Mouse (Mus musculus) spleen, adult 18-20 months (tissue): ENCODE data around the gene Olfr374.
"Not testable (repeated sequence)": the region's sequence is repeated elsewhere in the genome, so short reads cannot be mapped to it uniquely, and the experiment has no call there.

Experiments
- DNase-seq, 2 experiments: peaks; one replicate each; pipeline ENCODE4 v3.0.0; 2022; ENCODE audit warnings: mixed read lengths in 2 of 2

Gene Olfr374

DNA sequence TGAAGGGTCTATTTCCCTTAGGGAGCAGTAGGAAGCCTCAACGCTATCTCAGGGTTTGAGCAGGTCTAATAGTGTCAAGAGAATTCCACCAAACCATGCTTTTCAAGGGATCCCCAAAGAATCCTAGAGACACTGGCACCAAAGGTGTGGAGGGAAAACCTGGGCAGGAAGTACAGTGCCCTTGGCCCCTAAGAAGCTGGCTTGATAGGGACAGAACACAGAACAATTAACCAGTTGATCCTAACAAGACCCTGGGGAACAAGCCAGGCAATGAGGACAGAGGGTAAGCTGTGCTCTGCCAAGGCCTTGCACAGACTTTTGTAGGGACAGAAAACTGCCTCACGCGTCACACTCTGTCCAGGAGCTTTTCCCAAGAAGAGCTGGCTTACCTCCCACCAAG, at the start of gene Olfr374:
Gene Olfr374, plus strand, starts transcription at position 301 of the 400 bp plus-strand sequence.
- DNase-seq: no peak

DNA sequence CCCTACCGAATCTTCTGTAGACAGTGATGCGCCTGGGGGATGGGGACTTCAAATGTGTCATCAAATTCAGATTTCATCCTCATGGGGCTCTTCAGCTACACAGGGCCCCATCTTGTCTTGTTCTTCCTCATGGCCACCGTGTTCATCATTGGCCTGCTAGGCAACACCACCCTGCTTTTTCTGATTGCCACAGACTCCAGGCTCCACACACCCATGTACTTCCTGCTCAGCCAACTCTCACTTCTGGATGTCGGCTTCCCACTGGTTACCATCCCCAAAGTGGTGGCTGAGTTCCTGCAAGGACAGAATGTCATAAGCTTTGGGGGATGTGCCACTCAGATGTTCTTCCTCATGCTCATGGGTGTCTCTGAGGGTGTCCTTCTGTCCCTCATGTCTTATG, 49.2 kb upstream of the Olfr374 start:
- not testable (repeated sequence) for DNase-seq

DNA sequence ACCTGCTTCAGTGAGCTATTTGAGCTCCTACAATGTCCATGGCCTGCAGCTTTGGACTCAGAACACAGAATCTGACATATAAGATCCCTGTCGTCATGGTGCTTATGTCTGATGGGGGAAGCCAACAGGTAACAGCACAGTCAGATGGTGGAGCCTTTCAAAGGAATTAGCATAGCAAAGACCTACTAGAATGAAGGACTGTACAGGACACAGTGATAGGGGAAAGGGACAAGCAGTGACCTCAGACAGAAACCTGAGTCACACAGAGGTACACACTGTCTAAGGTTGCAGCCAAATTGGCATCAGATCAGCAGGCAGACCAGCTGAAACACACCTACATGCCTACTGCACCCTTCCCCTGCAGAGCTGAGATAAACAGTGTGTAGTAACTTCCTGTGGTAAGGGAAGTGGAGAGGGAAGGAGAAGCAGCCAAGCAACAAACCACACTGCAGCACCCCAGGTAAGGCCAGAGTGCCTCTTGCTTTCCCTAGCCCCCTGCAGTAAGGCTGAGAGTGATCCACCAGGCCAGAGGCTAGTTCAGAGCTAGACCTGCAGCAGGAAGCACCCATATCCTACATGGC, 39.9 kb upstream of the Olfr374 start:
- DNase-seq: peak in 1 of 2 experiments; percentile 10

DNA sequence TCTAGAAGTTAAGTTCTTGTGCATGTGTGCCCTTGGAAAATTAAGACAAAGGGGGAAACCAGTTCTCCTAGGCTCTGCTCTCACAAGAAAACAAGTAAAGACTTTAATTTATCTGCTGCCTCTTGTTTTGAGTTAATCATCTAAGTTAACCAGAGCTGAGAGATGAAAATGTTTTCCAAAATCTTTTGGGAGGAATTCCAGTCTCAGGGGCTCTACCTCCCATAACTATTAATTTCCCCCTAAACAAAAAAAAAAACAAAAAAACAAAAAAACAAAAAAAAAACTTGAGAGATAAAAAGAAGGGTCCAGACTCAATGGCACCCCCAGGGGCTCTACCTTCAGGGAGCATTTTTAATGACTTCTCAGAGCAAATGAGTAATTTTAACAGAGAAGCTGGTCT, 24.0 kb upstream of the Olfr374 start, which contains the start of gene Olfr373:
Gene Olfr373, plus strand, starts transcription at position 301 of the 400 bp plus-strand sequence.
- DNase-seq: not testable (repeated sequence)

DNA sequence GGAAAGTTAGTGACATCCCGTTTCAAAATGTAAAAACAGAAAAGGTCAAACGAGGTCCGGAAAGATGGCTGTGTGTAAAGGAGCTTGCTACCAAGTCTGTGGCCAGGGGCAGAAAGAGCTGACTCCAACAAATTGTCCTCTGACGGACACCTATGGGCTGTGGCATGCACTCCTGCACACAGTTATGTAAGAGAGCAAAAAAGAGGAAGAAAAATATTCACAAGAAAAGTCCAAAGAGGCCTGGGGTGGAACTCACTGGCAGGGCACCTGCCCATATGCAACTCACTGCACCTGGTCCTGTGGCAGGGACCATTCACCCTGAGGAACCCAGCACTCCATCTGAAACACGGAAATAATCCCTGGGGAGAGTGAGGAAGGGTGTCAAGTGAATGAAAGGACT, 22.1 kb upstream of the Olfr374 start:
- DNase-seq: no peak

DNA sequence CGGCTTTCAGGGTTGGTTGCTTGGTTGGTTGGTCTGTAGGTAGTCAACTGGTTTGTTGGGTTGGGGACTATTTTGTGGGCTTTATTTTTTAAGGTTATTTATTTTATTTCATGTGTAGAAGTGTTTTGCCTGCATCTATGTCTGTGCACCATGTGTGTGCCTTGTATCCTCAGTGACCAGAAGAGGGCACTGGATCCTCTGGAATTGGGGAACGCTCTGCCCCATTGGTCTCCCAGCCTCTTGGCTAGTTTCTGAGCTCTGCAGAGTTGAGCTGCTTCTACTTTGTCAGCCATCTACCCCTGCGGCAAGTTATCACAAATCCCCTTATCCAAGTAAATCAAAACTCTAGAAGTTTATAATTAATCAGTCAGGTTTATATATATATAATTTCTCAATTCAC, 19.2 kb upstream of the Olfr374 start:
- DNase-seq: not testable (repeated sequence)

DNA sequence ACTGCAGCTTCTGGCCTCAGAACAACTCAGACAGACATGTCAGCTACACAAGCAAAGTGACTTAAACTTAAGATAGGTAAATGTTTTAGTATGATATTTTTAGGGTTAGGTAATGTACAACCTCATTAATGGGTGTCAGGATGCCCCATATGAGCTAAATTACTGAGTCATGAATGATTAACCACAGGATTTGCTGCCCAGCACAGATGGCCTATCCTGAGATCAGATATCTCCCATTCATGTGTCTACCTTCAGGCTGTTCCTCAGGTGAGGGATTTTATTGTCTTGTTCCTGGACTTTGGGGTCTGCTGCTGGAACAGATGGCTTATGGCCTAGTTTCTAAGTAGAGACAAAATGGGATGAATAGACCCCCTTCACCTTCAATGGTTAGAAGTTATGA, 10.1 kb upstream of the Olfr374 start:
- DNase-seq: not testable (repeated sequence)

DNA sequence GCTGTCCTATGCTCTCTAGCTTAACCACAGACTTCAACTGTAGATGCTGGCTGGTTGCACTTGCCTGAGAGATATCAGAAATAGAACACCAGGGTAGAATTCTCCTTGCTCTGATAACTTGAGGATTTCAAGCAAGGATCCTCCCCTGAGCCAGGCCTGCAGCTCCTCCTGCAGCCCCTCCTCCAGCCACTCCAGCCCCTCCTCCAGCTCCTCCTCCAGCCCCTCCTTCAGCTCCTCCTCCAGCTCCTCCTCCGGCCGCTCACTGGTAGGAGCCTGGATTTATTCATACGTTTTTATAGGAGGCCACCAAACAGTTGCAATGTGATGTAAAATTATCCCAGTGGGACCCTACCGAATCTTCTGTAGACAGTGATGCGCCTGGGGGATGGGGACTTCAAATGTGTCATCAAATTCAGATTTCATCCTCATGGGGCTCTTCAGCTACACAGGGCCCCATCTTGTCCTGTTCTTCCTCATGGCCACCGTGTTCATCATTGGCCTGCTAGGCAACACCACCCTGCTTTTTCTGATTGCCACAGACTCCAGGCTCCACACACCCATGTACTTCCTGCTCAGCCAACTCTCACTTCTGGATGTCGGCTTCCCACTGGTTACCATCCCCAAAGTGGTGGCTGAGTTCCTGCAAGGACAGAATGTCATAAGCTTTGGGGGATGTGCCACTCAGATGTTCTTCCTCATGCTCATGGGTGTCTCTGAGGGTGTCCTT, 7.3 kb upstream of the Olfr374 start:
- peak; percentile 20 for DNase-seq

DNA sequence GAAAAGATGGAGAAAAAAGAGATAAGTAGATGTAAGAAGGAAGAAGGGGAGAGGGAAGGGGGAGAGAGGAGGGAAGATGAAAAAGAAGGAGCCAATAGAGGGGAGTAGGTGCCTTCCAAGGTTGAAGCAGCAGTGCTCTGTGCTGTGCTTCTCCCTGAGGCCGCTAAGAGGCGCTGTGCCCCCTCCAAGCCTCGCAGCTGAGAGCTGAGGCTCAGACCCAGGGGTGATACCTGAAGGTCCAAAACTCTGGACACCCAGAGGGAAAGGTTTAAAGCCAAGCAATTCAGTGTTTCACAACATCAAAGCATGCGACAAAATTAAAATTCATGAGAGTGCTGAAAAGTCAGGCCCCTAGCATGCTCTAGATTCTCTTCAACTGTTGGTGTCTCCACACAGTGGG, 1.7 kb upstream of the Olfr374 start:
- peak in 1 of 2 experiments; percentile 20 for DNase-seq

DNA sequence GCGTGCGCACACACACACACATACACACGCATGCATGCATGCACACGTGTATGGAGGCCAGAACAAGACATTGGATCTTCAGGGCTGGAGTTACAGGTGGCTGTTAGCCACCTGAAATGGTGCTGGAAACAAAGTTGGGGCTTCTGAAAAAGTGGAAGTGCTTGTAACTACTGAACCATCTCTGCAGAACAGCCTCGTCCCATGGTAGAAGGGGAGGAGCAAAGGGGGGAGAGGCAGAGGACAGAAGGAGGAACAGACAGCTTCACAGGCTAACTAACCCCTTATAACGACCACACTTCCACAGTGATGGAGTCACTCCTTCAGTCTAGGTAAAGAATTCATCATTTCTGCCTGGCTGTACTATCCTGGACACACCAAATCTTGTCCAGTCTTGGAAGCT, 4.0 kb downstream of the Olfr374 start:
- DNase-seq: peak; percentile 33 to 53

DNA sequence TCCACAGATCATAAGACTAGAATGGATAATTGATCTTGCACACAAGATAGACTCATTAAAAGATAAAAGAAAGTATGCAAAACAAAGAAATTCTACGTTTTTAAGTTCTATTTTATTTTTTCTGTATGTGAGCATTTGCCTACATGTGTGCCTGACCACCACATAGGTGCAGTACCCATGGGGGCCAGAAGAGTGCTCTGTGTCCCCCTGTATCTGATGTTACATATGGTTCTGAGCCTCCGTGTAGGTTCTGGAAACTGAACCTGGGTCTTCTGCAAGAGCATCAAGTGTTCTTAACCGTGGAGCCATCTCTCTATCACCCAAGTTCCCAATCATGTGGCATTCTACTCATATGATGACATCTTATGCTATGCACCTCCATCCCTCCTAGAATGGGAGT, 5.6 kb downstream of the Olfr374 start:
- DNase-seq: peak in 1 of 2 experiments; percentile 36

DNA sequence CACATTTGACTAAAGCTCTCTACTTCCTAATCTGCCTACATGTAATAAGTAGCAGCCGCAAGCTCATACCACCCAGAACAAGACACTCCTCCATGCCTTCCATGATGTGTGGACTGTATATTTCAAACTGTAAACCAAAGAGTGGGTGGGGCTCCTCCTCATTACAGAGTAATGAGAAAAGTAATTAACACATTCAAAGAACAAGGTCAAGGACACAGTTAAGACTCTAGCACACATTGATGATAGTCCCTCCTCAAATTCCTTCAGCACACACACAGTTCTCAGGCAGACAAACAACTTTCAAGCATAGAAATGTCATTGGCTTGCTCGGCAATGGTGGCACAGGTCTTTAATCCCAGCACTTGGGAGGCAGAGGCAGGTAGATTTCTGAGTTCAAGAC, 8.4 kb downstream of the Olfr374 start:
- no peak for DNase-seq

DNA sequence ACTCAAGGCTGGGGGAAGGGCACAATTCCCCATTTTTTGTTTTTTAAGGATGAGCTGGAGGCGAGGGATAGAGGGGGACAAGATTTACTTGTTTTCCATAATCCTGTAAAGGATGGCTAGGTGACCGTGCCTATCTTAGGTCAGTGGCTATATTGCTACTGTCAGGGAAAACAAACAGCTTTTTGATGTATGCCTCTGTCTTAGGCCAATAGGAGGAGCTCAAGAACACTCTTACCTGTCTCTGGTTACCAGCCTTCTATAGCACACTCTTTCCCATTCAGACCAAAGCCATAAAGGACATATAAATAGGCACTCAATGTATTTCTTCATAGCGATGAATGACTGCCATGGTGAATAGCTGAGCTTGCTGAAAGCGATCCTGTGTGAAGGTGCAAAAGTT, 11.8 kb downstream of the Olfr374 start:
- no peak for DNase-seq

DNA sequence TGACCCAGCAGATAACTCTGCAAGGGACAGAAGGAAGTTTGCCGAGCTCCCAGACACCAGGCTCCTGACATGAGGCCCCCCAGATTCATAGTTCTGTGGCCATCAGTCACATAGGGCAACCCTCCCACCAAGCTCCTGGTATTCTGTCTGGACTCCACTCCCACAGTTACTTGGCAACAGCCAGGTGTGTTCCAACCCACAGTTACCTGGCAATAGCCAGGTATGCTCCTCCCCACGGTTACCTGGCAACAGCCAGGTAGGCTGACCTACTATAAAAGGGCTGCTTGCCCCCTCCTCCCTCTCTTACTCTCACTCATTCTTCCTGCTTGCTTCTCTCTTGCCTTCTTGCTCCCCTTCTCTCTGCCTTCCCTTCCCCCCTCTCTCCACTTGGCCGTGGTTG, 14.6 kb downstream of the Olfr374 start:
- DNase-seq: not testable (repeated sequence)

DNA sequence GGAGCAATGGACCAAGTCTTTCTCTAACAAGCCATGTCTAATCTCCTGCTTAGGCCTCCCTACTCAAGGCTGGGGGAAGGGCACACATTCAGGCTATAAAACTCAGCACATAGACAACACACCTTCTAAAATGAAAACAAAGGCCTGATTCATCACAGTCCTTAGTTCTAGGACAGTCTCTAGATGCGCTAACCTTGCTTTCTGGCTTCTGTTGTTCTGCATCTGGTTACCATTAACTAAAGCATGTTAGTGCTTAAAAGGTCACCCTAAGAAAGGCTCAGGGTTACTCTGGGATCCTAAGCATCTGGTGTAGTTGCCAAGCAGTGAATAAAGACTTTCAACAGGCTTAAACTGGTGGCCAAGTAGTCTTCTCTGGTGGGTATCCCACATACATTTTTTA, 15.2 kb downstream of the Olfr374 start:
- DNase-seq: no peak

DNA sequence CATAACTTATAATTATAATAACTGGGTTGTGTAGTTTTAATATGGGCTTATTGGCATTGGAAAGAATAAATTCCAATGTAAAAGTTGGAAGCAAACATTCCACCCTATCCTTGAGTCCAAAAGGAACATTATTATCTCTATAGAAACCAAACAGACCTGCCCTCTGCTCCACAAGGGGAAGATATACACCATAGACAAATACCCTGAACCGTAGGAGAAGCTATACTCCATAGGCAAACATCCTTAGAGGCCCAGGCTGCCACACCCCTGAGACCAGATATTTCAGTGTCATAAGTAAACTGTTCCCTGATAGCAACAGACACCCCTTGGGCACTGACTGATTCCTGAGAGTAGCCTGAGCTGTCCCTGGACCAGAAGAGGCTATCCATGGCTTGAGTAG, 21.0 kb downstream of the Olfr374 start:
- no peak for DNase-seq

DNA sequence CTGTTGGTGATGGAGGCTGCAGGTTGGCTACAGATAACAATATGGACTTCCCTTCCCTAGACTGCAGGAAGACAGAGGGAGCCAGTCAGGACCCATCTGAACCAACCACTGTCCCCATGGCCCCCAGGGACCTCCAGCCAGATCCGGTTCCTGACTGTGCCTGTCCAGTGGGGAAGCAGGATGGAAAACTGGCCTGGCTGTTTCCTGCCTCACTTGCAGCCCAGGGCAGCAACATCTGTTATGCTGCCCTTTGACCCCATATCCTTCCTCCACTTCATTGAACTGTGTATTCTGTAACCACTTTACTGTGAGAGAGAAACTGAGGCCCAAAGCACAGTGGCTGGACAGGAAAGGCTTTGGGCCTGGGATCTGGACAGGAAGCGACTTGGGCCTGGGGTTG, 24.4 kb downstream of the Olfr374 start:
- DNase-seq: no peak

DNA sequence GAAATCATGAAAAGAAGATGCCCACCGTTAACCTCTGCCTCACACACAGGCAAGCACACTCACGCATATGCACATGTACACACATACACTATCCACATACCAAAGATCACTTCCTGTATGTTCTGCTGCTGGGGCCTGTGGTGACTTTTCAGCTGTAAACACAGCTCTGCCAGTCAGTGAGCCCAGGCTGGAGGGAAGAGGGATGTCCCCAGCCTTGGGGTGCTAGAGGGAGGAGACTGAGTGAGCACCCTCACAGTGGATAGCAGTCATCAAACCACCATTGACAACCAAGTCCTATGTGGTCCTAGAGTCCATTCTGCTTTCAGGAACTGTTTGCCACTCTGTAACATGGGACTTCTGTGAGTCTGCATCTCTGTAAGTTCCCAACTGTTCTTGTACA, 25.1 kb downstream of the Olfr374 start:
- DNase-seq: no peak

DNA sequence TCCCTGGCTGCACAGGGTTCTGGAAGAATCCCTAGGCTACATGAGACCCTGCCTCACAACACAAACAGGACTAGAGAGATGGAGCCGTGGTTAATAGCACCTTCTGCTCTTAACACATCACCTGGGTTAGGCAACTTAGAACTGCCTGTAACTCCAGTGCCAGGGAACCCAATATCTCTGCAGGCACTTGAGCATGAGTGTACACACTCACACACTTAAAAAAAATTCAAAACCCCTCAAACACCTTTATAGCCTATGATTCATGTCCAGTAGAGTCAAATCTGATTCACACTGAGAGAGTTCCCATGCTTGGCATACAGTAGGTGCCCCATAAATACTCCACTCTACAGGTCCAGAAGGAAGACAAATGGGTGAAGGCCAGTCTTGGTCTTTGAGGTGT, 25.6 kb downstream of the Olfr374 start:
- DNase-seq: no peak

DNA sequence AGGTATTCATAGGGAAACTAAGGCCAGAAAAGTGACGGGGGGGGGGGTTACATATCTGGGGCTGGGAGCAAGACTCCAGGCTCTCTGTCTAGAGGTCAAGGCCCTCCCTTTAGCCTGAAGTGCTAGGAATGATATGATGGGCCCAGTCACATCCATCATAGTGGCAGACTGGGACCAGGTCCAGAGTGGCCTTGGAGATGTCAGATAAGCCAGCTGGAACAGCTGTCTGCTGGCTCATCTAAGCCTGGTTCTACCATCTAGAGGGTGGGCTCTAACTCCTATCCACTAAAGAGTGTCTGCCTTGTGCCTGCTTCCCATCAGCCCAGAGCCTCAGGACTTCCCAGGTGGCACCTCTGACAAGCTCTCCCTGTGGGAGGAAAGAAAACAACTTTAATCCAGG, 26.1 kb downstream of the Olfr374 start:
- no peak for DNase-seq

DNA sequence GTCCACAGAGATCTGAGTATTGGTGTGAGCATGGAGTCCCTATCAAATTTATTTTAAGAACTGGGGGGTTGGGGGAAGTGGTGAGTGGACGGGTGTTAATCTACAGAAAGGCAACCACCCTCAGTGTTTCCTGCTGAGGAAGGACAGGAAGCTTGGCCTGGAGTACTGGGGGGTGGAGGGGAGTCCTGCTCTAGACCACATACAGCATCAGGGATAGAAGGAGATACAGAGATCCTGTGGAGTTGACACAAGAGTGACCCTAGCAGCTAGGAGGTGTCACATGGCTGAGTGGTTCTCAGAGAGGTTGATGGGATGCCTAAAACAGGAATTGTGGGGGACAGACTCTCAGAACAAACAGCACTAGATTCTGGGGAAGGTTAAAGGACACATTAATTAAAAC, 26.7 kb downstream of the Olfr374 start:
- DNase-seq: no peak

DNA sequence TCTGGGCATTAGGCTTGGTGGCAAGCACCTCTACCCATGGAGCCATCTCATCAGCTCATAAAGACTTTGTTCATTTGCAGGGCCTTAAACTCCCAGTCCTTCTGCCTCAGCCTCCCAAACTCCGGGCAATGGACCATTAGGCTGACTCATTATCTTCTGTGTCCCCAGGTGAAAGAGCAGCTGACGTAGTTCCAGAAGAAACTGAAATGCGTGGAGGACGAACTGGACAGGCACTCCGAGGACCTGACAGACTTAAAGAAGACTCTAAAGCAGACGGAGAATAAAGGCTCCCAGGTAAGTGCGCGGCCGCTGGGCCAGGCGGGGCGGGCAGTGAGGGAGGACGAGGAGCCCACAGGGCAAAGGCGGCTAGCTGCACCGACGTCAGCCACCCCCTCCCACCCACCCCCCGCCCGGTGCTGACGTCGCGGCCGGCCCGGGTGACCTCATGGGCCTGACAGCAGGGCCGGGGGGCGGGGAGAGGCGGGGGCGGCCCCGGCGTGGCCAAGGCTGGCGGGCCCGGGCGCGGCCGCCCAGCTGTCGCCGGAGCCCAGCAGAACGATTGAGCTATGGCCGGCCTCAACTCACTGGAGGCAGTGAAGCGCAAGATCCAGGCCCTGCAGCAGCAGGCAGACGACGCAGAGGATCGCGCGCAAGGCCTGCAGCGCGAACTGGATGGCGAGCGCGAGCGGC, 28.1 kb downstream of the Olfr374 start, which contains the start of gene Tpm4:
Gene Tpm4, plus strand, starts transcription at position 220 of the 690 bp plus-strand sequence.
- DNase-seq: peak; percentile 70 to 72

DNA sequence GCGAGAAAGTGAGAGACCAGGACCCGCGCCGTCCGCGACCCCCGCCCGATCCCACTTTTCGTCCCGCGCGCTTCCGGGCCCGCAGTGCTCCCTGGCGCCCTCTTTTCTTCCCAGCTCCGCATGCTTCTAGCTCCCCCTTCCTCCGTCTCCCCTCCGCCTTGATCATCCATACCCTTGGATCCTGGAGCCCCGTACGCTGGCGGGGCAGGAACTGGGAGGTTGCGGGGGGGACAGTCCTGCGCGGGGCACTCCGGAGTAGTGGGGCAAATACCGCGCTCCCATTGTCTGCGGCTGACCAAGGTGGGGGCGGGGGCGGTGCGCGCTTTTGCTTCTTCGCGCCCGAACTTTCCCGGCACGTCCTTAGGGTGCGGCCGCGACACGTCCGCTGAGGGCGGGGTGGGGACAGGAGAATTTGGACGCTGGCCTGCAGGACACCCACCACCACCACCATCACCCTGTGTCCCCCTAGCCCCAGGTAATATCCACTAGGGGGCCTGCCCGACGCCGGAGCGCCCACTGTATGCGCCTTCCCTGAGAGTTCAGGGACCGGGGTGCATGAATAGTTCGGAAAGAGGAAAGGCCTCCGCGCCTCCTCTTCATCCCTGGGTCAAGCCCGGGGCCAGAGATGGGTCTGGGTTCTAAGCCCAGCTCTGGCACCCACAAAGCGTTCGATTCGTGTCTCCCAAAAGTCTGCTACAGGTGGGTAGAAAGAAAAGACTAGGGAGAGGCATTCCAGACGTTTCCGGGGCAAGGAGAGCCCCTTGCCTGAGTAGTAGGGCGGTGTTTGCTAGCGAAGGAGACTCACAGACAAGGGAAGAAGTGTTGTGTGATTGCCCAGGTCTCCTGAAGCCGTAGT, 28.8 kb downstream of the Olfr374 start:
- peak; percentile 58 to 65 for DNase-seq
